Mouse (Mus musculus) spleen, adult 2 months (tissue): ENCODE results near the gene Hpse.

ENCODE experiments used
- CTCF ChIP-seq: fragments of 200-500 bp; IDR thresholded peaks from 2 replicates; pipeline ENCODE4 v1.5.1; 2011; ENCODE audit warnings: mild to moderate bottlenecking, inconsistent platforms; ENCODE audit not compliant: insufficient read depth, insufficient read length, insufficient replicate concordance; ENCODE audit errors: extremely low read depth
- POLR2A ChIP-seq: fragments of 200-500 bp; IDR thresholded peaks from 2 replicates; pipeline ENCODE4 v1.6.1; 2011; ENCODE audit warnings: low read depth, low read length, inconsistent platforms

GRCm38 (mm10) chr5:100719235-100720088 lies at the start of gene Hpse:
- TF ChIP-seq CTCF, result no peak
- TF ChIP-seq POLR2A, result no peak
